In the genomic region with DNA sequence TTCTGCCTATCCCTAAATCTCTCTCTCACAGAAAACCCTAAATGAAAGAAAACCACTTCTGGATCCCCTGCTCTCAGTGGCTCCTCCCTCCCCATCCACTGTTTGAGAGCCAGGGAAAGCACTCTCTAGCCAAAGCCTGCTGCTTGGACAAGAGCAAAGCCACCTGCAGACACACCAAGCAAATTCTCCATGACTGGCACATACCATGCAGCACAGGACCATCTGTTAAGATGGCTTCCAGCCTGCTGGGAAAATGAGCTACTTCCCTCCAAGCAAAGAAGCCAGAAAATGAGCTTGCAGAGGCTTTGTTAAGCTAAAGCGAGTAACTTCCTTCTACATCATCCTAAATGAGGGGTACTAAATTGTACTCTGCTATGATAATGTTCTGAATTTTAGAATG, we compare ENCODE assay signal across 13 mouse cellular contexts.
DNase-seq lines count a peak whose midpoint lies in the region; ATAC-seq lines count a peak whose summit lies in the region.
"Had no signal": no experiment of that assay in that cellular context is flagged by ENCODE, and none has a peak within 500 bp of the region (broad histone marks: within the 10 kb centered on the region; RNA-seq: fewer than 3 reads in every experiment).

No protein-coding gene starts in this region.

- no peak overlapping the region for H3K4me3 ChIP-seq in forebrain, embryonic 15.5 days
- no peak overlapping the region for H3K4me3 ChIP-seq in forebrain, embryonic 12.5 days (replicated peaks)
- H3K4me3 ChIP-seq: liver, embryonic 15.5 days; myocyte had no signal

- no peak overlapping the region; the same call in 1 of the 2 replicates for H3K27ac ChIP-seq in forebrain, embryonic 15.5 days (replicated peaks)
- H3K27ac ChIP-seq in forebrain, embryonic 12.5 days = no peak overlapping the region
- H3K27ac ChIP-seq: liver, embryonic 15.5 days had no signal

- H3K4me2 ChIP-seq in forebrain, embryonic 15.5 days (replicated peaks) = no peak overlapping the region
- no peak overlapping the region for H3K4me2 ChIP-seq in forebrain, embryonic 12.5 days
- H3K4me2 ChIP-seq: liver, embryonic 15.5 days had no signal

- H3K9ac ChIP-seq in forebrain, embryonic 15.5 days (replicated peaks) = no peak overlapping the region
- no peak overlapping the region for H3K9ac ChIP-seq in forebrain, embryonic 12.5 days
- H3K9ac ChIP-seq: liver, embryonic 15.5 days had no signal

- H3K4me1 ChIP-seq in forebrain, embryonic 15.5 days = no peaks in the 10 kb centered on the region
- H3K4me1 ChIP-seq in forebrain, embryonic 12.5 days = no peaks in the 10 kb centered on the region
- H3K4me1 ChIP-seq: liver, embryonic 15.5 days had no signal

- no peaks in the 10 kb centered on the region for H3K27me3 ChIP-seq in forebrain, embryonic 15.5 days
- H3K27me3 ChIP-seq in forebrain, embryonic 12.5 days = no peaks in the 10 kb centered on the region
- H3K27me3 ChIP-seq: liver, embryonic 15.5 days had no signal

- 69% methylated on average over 1 of the region's 1 CpGs for WGBS in forebrain, embryonic 15.5 days
- WGBS in forebrain, embryonic 12.5 days = 81% methylated on average over 1 of the region's 1 CpGs

- H3K36me3 ChIP-seq in forebrain, embryonic 15.5 days = no peaks in the 10 kb centered on the region
- H3K36me3 ChIP-seq in forebrain, embryonic 12.5 days (replicated peaks) = no peaks in the 10 kb centered on the region
- H3K36me3 ChIP-seq: G1E; liver, embryonic 15.5 days had no signal

- DNase-seq in cerebellum, adult 9-11 months = peak; percentile 93
- DNase-seq in layer of hippocampus, adult 9-10 months (ENCODE audit: low spot score) = peak; percentile 29
- peak; percentile 5 for DNase-seq in right cerebral cortex, postnatal 14 days
- no peak for DNase-seq in adrenal gland, postnatal 25 days
- DNase-seq in heart, postnatal 10 days = no peak
- DNase-seq in urinary bladder, postnatal 4 days (ENCODE audit: low spot score in 2 of 2) = no peak
- DNase-seq: gastrocnemius, postnatal 25 days; kidney, adult 11 months had no signal

- peak; percentile 87 for ATAC-seq in forebrain, embryonic 15.5 days (replicated peaks)
- no peak for ATAC-seq in forebrain, embryonic 12.5 days (ENCODE audit: low FRiP score)

- intact Hi-C loops in heart, postnatal 10 days (cut with DNase I) = no loop called here

- H3K9me3 ChIP-seq in forebrain, embryonic 15.5 days = no peaks in the 10 kb centered on the region
- H3K9me3 ChIP-seq in forebrain, embryonic 12.5 days = no peaks in the 10 kb centered on the region
- H3K9me3 ChIP-seq: G1E; liver, embryonic 15.5 days had no signal

Comparison
In these comparisons a context has a peak if more than half of its experiments do, and no peak if none do; other contexts are left out.
1. DNase-seq: peak in cerebellum, adult 9-11 months (single experiment), layer of hippocampus, adult 9-10 months (single experiment) and right cerebral cortex, postnatal 14 days (single experiment); none in adrenal gland, postnatal 25 days (single experiment), heart, postnatal 10 days (0 of 2) and urinary bladder, postnatal 4 days (0 of 2).